Mouse (Mus musculus) T-helper 1 cell (primary cell): ENCODE measurements around the gene Gm9913.

Source experiments
- in situ Hi-C: fragments of 300-600 bp; cut with MboI, MseI; formaldehyde crosslinking; loops from one replicate; pipeline ENCODE4 v1.15.1; 2025; ENCODE audit warnings: high pct_unique_total_duplicates

Gm9913 gene

DNA sequence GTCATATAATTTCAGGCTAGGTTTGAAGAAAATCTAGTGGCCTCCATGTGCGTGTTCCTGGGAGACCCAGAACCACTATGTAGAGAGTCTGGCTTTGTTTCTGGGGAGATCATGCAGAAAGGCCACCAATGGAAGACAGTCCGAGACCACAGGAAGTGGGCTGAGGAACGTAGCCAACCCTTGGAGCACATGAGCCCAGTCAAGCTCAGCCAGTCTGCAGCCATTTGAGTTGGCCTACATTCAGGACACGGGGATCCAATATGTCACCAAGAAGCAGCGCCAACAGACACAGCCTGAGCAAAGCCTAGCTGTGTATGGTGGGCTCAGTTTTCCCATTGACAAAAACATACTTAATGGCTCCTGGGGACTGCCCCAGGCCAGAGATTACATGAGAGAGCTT is 8.2 kb upstream of the Gm9913 start:
- in situ Hi-C loops, result no loop called here

DNA sequence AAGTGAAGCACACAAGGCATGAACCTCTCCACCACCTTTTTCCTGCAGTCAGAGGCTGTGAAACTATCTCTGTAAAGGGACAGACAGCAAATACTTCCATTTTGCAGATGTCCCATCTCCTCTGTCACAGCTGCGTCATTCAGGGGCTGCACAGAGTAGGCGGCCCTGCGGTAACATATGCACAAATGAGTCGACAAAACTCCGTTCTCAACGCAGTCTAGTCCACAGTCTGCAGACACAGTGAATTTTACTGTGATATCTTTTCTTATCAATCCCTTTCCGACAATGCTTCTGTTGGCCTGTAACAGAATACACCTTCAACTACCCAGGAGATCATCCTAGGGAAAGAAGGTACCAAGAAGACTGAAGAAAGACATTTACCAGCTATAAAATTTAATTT is 6.7 kb upstream of the Gm9913 start:
- in situ Hi-C loops, result no loop called here

DNA sequence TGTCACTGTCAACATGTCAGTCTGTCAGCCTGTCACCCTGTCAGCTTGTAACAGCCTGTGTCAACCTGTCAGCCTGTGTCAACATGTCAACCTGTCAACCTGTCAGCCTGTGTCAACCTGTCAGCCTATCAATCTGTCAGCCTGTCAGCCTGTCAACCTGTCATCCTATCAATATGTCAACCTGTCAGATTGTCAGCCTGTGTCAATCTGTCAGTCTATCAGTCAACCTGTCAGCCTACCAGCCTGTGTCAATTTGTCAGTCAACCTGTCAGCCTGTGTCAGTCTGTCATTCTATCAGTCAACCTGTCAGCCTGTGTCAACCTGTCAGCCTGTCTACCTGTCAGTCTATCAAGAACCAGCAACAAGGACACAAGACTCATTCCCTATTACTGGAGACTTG is 3.4 kb upstream of the Gm9913 start:
- in situ Hi-C loops, result loop anchor here (5.0 kb wide), 1 partner anchor 554 kb away; no protein-coding TSS in a partner anchor

DNA sequence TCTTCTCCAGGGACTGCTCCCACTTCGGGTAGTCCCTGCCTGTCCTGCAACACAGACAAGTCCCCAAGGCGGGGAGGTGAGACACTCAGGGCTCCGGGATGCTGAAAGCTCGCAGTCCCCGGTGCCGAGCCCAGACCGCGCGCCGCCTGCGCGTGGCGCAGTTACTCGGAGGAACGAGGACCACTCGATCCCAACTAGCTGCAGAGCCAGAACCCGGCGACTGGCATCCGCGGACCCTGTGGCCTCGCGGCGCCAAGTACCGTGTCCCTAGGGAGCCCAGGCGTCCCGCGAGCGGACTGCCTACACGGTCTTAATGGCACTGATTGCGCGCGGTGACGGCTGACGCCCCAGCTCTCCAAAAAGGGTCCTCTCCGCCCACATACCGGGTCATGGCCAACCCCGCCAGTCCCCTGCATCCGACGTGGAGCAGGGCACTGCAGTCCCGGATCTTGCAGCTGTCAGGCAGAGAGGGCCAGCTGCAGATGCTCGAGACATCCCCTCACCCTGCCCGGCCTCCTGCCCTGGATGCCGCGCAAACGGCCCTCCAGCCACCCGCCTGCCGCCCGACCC is 942 bp downstream of the Gm9913 start:
- in situ Hi-C loops, result loop anchor here (5.0 kb wide), 1 partner anchor 84 kb away; no protein-coding TSS in a partner anchor

DNA sequence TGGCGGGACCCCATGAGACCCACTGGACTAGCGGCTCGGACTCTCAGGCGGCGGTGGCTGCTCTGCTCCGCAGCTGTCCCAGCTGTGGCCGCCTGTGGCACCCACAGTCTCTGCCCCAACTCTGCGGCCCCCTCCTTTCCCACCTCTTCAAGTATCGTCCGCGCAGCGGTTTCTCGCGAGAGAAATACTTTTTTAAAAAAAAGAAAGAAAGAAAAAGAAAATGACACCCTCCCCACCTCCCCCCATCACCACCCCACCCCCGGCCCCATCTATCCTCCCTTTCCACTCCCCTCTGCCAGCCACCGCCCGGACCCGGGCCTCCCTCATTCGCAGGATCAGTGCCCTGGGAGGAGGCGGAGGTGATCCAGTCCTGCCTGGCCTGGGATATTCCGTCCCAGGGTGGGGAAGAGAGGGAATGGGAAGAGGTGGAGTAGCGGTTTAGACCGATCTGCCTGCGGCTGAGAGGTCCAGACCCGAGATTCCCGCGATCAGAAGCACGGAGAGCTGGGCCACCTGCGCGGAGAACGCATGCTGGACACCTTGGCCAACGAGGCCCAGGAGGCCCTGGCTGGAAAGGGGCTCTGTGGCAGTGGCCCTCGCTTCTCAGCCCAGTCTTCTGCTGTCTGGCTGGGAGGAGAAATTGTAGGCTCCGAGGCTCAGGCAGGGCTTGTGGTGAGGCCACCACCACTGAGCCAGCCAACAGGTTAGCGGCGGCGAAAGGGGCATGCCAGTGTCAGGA is 1.6 kb downstream of the Gm9913 start:
- in situ Hi-C loops, result loop anchor here (5.0 kb wide), 1 partner anchor 84 kb away; no protein-coding TSS in a partner anchor

DNA sequence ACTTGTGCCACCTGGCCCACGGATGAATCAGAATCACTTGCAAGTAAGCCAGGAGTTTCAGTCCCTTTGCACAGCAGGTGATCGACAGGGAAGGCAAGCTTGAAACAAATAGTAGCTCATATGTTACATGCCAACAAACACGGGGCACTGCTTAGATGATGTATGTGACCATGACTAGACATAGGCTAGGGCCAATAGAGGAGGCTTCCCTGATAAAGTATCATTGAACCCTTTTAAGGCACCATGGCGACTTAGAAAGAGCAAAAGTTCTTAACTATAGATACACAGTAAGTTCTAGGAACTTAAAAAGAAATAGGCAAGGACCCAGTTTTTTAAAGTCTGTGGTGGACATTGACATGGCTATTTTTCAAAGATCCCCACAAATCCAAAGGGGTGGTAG is 3.0 kb downstream of the Gm9913 start, which contains the start of gene Fbn1:
Gene Fbn1 (minus strand): TSS at position 101 of the 400 bp plus-strand sequence.
- in situ Hi-C loops, result loop anchor here (5.0 kb wide), 1 partner anchor 86 kb away; no protein-coding TSS in a partner anchor

DNA sequence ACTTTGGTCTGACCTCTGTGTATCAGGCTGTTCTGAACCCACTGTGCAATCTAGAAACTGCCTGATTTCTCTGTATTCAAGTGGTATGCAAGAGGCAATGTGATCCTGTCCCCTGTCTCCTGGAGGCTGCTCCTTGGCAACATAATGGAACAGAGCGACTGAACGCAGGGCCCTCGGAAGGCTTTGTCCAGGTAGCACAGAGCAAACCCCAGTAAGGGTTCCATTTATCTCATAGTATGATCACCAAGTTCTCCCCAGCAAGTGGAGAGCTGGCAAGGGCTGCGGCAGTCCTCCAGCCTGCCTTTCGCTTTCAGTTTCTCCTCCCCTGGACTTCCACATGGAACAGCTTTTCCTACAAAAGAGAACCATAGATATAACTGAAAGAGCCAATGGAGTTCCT is 3.5 kb downstream of the Gm9913 start:
- in situ Hi-C loops, result loop anchor here (5.0 kb wide), 1 partner anchor 86 kb away; no protein-coding TSS in a partner anchor

DNA sequence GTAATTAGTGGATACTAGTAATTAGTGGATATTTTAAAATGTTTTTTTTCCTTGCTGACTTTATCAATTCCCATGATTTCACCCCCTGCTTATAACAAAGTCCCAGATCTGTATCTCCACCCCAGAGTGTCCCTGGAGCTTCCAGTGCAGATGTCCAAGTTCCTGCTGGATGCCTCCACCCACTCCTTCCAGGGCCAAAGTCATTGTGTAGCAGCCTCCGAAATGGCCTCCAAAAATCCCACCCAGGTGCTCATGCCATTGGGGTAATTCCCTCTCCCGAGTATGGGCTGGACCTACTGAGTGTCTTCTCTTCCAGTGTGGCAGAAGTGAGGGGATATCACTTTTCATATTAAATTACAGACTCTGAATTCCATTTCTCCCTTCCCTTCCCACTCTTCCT is 5.9 kb downstream of the Gm9913 start:
- in situ Hi-C loops, result no loop called here

DNA sequence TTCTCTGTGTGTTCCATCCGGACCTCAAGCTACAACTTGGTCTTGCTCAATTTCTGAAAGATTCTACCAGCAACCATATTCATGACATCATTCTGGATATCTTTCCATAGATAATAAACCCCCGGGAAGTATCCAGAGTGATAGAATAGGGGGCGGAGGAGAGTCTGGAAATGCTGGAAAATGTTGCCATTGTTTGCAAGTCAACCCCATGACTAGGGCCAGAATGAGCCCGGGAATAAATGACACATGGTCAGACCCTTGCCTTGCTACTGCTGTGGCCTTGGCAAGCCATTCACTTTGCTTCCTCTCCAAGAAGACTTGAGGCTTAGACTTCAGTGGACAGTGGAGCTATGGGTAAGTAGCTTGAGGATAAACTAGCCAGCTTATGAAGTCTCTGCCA is 7.0 kb downstream of the Gm9913 start:
- in situ Hi-C loops, result no loop called here

DNA sequence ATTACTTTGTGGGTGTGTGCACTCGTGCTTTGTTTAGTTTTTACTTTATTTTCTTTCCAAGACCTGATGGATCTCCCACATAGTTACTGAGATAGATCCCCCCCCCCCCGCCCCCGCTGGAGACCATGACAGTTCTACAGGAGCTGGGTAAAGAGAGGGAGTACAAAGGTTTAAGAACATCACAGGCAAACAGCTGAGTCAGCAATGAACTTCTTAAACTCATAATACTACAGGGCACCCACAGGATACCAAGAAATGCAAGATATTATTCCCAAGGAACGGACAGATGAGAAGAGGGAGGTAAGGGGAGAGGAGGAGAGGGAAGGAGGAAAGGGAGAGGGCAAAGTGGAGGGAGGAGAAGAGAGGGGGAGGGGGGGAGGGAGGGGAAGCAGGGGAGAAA is 7.7 kb downstream of the Gm9913 start:
- in situ Hi-C loops, result no loop called here

DNA sequence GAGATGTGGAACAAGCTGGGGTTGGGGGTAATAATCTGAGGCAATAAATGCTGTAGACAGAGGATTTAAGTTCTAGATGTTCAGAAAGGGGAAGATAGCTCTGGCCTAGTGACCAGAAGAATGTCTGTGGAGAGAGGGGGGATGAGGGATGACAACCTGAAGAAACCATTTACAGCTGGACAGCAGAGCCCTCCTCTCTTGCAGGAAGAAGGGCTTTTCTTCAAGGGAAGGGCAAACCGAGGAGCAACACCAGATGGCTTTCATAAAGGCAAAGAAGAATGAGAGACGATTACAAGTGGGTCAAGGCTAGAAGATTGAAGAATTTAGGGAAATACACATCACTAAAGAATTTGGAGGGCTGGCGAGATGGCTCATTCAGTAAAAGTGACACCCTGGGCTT is 9.5 kb downstream of the Gm9913 start:
- in situ Hi-C loops, result no loop called here

DNA sequence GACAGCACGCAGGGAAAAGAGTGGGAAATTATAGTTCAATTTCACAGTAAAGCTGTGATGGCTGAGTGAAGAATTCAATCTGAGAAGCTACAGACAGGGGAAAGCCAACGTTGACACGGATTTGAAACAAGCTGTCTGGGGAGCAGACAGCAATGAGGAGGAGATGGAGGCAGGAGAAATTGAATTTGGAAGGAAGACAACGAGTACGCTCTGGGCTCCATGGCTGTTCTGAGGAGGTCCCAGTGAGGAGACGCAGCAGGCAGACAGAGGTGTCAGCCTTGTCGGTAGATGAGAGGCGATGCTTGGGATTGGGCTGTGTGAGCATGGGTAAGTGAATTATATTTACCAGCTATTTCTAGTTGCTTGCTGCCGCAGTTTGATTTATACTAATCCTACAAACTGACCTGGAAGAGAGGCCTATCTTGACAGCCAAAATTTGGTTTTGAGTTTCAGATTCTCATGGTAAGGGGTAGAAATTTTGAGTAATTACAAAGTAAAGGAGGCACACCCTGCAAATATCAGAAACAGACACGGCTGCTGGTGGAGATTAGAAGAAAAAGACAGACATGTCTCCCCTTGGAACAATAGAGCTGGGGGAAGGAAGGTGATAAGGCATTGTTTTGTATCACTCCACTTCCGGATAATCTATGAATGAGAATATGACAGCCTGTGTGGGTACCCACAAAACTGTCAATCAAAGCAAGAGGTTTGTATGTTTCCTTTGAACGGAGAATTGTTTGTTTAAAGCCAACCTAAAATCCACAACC is 10.6 kb downstream of the Gm9913 start:
- in situ Hi-C loops, result no loop called here

DNA sequence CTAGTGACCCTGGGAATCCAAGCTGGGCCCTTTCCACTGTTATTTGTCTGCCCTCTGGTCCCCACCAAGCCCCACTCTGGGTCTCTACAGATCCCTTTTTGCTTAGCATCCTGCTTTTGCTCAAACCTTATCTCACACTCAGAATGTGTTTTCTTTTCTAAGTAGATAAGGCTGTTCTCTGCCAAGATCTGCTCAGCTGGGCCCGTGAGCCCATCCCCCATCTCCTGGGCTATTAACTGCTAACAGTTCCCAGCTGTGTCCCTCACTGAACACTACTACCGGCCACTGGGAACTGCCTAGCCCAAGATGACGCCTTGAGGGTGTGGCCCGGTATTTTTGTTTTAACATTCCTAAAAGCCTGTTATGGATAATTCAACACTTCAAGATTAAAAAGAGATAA is 11.7 kb downstream of the Gm9913 start:
- in situ Hi-C loops, result no loop called here

DNA sequence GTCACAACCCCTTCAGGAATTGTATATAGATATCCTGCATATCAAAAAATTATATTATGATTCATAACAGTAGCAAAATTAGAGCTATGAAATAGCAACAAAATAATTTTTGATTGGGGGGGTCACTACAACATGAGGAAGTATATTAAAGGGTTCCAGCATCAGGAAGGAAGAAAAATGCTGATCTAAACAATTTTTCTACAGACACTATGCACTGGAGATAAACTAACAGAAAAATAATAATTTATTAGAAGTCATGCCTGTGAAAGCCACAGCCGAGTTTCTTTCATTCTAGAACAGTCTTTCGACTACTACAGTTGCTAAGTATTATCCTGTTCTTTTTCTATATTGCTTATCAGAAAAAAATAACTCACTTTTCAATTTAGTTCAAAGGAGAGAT is 20.6 kb downstream of the Gm9913 start:
- in situ Hi-C loops, result no loop called here

DNA sequence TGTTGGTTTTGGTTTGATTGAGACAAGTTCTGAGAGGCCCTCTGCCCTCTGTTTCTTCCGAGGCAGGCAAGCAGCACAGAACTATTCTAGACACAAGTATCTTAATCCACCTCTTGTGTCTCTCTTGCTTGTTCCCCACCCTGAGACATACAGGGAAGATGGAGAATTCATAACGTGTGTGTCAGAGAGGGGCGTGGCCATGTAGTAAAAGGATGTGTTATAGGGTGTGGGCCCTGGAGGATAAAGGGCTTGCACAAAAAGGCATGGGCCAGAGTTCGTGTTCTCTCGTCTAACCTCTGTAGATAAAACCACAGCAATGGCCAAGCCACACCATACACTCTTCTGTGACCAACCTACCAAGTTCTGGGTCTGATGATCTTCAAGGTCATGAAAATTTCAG is 21.7 kb downstream of the Gm9913 start:
- in situ Hi-C loops, result no loop called here

DNA sequence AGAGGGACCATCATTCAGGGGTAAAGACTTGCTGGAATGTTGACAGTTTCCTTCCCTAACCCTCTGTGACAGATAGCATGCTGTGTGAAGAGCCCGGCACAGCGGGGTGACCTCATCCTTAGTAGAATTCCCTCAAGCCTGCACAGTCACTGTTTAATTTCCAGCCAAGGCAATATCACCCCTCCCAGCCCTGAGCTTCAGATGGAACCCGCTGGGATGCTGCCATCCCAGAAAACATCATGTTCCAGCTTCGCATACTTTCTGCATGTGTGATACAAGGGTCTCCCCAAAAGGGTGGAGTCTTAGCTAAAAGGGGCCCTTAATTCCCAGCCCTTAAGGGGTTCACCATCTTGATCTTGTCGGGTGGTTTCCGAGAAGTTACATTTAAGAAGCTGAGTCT is 25.8 kb downstream of the Gm9913 start:
- in situ Hi-C loops, result no loop called here

DNA sequence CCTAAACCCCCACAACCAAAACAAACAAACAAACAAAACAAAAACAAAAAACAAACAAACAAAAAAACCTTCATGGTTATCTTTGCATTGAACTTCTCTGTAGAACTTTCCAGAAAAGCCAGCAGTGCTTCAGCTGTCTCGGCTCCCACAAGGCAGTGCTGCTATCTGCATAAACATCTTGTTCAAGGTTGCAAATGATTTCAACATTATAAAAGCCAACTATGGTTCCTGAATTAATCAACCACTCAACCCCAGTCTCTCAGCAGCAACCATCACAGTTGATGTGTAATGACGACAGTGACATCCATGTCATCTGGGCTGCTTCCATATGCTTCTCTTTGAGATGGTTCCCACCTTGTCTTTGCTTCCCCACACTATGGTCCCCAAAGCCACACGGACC is 34.8 kb downstream of the Gm9913 start:
- in situ Hi-C loops, result no loop called here

DNA sequence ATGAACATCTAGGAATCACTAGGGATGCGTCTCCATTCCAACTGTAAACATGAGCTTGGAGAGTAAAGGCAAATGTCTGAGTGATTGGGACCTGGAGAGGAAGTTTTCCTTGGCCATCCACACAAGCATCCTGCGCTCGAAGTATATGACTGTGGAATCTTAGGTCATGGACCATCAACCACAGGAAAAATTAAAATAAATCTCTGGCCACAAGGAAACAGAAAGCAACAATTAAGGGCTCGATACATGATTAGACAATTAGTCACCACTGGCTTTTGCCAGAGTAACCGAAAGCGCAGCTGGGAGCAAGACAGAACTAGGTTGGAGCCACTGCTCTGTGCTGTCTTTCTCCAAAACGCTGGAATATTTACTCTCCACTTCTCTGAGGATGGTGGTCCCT is 35.7 kb downstream of the Gm9913 start:
- in situ Hi-C loops, result no loop called here

DNA sequence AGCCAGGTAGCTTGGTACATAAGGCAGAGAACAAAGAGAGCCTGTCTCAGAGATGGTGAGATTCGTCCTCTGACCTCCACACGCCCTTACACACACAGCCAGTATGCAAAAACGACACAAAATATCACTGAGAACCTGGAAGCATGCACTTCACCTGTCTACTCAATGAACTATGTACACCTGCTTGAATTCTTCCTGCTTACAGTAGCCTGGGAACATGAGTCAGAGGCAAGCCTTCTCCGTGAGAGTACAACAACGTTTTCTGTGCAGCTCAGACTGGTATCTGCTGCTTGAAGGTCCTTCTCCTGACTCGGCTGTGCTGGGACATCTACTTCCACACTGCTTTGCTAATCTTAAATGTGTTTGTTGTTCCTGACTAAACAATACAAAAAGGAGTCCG is 36.6 kb downstream of the Gm9913 start:
- in situ Hi-C loops, result no loop called here

DNA sequence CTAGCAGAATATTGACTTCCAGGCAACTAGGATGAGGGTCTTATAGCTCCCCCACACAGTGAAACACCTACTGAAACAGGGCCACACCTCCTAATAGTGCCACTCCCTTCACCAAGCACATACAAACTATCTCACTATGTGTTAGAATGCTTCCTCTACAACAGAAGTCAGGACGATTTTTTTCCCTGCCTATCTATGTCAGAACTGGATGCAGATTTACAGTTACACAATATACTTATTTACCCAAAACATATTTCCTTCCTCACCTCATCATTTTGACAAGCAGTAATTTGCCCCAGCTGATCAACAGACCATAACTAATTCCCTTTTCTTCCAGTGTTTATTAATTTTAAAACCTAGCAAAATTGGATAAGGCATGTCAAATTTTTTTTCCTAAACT is 38.8 kb downstream of the Gm9913 start:
- in situ Hi-C loops, result no loop called here

DNA sequence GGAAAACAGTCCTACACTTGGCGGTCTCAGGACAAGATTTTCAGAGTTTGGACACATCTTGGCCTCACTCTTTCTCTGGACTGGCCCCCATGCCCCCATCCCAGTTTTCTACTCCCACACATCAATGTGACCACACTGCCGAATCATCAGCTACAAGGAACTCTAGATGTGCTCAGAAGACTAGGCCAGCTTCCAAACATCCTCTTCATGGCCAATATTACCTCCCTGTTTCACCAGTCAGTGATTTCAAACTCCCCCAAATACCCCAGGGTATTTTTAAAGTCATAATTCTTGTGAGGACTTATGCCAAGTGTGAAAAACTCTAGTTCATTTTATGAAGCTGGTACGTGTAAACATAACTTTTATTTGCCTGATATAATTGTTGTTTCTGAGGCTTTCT is 40.1 kb downstream of the Gm9913 start:
- in situ Hi-C loops, result no loop called here

DNA sequence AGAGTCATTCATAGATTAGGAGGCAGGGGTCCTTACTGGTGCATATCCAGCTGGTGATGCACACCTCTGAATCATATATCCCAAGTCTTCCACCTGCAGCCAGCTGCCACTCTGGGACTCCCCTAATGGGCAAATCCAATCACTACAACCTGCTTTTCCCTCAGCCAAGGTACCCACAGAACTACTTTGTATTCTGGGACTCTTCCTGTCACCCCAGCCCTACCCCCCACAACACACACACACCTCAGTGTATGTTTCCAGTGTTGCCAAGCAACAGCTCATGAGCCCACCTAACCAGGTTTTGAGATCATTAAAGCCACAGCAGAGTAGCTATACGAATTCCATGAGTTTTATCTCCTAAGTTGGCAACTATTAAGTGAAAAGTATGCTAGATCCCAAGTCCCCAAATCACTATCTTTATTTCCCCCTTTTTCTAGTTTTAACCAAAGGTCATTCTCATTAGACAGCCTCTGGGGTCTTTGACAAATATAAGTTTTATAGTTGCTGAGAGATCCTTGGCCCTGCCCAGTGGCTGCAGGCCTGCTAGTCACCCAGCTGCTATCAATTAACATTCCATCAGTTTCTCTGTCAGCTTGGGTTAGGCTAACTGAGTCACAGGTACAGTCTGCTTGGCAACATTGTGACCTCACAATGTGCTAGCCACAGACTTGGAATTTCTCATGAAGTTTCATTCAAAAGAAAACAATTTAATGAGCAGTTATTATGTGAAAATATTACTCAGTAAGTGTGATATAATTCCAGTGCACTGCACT is 44.1 kb downstream of the Gm9913 start:
- in situ Hi-C loops, result no loop called here
